Mouse (Mus musculus) adrenal gland, postnatal 4 days (tissue): ENCODE measurements around the gene Sept10. TPM values are rescaled to one million over a fixed set of nuclear protein-coding genes. Genes with fewer than 3 reads are reported as not detected.
"Not testable (repeated sequence)": the region's sequence is repeated elsewhere in the genome, so short reads cannot be mapped to it uniquely, and the experiment has no call there.

Source experiments
- DNase-seq, 2 experiments: peaks; one replicate each; pipeline ENCODE4 v3.0.0; 2021 to 2022; ENCODE audit warnings: low spot score in 2 of 2, mixed read lengths in 2 of 2
- total RNA-seq, 2 experiments: library from RNA; stranded (reverse); gene quantifications; 2 replicates each; pipeline ENCODE4 v1.2.3; 2021

Sept10 gene
- total RNA-seq, 2 experiments from 2014 or later = 63.2 to 64.6 TPM

- no peak for DNase-seq
These were observed 88.1 kb downstream of the Sept10 start for GRCm38 (mm10) chr10:59133478-59134009.

DNA sequence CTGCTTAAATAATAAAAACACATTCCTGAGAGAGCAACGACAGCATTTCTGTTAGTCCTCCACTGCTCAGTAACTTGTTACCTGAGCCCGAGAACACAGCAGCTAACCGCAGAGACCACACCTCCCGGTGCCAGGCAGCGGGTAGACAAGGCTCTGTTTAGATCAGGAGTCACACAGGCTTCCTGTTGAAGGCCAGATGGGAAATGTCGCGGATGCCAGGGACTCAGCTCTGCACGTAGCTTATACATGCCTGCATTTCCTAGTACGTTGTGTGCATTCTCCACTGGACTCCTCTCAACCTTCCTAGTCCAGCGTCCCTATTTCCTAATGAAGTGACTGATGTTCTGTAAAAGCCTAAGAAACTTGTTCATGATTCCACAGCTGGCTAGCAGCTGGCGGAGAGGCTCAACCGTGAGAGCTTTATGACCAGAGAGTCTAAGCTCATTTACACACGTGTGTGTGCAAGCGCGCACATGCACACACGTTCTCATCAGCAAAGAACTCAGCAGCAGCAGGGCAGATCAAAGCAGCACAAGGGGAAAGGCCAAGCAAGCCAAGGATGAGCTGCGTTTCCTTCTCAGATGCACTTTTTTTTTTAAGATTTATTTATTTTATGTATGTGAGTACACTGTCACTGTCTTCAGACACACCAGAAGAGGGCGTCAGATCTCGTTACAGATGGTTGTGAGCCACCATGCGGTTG, 89.6 kb downstream of the Sept10 start:
- no peak for DNase-seq

- no peak for DNase-seq
These were observed 94.0 kb downstream of the Sept10 start for GRCm38 (mm10) chr10:59127637-59128036.

GRCm38 (mm10) chr10:59125497-59125896, 96.2 kb downstream of the Sept10 start:
- DNase-seq = no peak

- no peak for DNase-seq
These were observed 101.8 kb downstream of the Sept10 start for GRCm38 (mm10) chr10:59119811-59120210.

DNA sequence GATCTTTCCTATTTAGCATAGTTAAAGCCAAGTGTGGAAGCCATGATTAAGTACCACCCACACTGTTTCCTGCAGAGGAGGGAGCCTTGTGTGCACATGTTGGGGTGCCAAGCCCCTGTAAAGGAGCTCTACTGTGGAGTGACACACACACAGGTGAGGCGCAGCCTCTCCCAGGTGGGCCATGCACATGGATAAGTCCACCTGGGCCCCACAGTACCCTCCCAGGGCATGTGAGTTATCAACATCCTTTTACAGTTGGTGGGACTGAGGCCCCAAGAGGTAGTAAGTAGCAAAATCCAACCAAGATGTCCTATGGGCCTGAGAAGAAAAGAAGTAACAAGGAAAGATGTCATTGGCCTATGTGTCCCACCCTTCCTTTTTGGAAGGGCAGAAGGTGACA, 102.6 kb downstream of the Sept10 start:
- no peak for DNase-seq

- no peak for DNase-seq
These were observed 104.1 kb downstream of the Sept10 start for GRCm38 (mm10) chr10:59117555-59117954.

DNA sequence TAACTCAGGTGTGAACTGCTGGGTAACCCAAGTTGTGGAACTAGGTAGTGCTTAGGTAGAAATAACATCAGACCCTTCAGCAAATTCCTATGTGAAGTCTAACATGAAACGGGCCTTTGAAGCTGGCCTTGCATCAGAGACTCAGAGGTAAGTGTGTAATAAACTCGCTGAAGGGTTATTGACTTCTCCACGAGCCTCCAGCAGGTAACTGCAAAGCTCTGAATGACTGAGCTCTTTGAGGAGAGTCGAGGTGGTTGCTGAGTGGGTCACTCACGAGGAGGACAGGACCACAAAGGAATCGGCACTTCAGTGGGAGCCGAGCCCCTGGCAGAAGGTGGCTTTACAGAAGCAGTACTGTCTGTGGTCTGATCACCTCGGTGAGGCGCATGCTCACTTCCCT, 105.3 kb downstream of the Sept10 start:
- no peak for DNase-seq

DNA sequence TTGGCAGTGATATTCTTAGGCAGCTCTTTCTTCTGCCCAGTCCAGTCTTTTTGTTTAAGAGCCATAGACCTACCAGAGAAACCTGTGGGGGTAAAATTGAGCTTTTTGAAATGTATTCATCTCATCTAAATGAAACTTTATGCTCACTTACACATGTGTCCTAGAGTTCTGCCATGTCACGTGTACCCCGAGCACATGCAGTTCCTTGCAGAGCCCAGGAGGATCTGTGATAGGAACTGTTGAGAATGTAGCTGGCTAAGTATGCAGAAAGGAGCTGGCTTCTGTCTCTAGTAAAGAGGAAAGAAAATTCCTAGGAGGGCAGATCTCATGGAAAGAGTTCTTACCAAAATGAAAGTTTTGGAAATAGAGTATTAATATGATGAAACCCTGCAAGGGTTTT, 106.0 kb downstream of the Sept10 start:
- no peak for DNase-seq

GRCm38 (mm10) chr10:59114535-59115291, 106.9 kb downstream of the Sept10 start:
- DNase-seq = no peak

GRCm38 (mm10) chr10:59113386-59113785, 108.3 kb downstream of the Sept10 start:
- no peak for DNase-seq

- no peak for DNase-seq
These were observed 108.9 kb downstream of the Sept10 start for GRCm38 (mm10) chr10:59112755-59113154.

GRCm38 (mm10) chr10:59110386-59110785, 111.3 kb downstream of the Sept10 start:
- no peak for DNase-seq

- peak; percentile 30 to 50 for DNase-seq
These were observed 112.6 kb downstream of the Sept10 start for GRCm38 (mm10) chr10:59109015-59109414.

DNA sequence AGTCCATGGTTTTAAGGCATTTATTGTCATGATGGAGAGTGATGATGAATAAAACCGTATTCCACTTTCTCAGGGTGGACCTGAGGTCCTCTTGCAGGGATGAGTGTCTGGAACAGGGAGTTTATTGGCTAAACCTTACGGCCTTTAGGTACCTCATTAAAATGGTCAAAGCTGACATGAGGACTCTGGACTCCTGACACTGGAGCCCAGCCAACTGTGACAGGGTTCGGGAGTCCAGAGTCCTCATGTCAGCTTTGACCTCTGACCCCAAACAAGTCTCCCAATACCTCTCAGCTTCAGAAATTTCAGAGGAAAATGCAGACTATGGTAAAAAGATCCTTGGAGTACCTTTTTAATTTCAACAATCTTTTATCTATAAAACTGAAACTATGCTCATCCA, 115.0 kb downstream of the Sept10 start:
- DNase-seq = no peak

DNA sequence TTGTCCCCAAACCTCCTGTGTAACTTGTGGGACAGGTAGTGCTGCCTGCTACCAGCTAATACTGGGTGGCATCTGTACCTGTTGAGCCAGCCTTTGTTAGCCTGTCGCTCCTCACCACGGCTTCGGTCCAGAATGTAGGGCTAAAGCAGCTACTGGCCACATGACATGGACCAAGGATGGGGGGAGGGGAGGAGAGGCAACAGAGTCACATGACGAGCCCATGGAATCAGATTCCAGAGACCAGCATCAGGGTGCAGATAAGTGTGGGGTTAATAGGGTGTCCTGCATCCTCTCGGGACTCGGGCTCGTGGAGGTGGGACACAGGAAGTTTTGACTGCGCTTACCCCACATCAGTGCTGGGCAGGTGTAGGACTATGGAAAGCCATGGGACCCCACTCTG, 115.8 kb downstream of the Sept10 start:
- no peak for DNase-seq

DNA sequence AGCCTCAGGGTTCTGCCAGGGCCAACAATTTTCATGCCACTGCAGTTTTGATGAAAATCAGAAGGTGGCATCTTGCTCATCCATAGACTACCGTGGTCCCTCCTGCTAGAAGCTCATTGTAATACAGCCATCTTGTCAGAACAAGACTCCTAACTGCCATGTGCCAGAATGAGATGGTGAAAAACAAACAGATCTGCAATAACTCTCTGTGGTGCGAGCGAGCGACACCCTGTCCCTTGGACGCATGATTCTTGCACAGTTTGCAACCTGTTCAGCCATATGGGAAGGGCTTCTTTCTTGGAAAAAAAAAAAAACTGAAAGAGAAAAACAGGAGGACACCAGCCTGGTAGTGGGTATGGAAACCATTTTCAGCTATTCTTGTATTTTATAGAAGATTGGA, 117.0 kb downstream of the Sept10 start:
- no peak for DNase-seq

GRCm38 (mm10) chr10:59103076-59103475, 118.6 kb downstream of the Sept10 start:
- DNase-seq = not testable (repeated sequence)

GRCm38 (mm10) chr10:59091988-59092387, 129.7 kb downstream of the Sept10 start:
- no peak for DNase-seq
